Mouse (Mus musculus): Measurements from ENCODE around the gene Arid5b.

The Arid5b gene

DNA sequence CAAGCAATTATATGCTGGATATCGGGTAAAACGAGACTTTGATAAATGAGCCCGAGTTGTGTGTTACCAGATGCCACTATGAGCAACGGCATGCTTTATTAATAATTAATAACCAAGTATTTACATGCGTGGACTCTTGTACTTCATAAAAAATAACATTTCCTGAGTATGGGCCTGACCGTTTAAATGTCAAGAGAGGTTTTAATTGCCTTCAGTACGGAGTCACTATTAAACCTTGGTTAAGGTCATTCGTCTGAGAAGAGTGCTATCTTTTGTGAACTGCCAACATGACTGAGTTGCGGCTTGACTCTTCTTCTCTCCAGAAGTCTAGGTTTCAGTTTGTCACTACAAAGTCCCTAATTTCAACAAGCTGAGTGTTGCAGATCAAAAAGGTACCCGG lies 8.8 kb downstream of the Arid5b start:
- no peak for DNase-seq (ENCODE audit: low spot score)

DNA sequence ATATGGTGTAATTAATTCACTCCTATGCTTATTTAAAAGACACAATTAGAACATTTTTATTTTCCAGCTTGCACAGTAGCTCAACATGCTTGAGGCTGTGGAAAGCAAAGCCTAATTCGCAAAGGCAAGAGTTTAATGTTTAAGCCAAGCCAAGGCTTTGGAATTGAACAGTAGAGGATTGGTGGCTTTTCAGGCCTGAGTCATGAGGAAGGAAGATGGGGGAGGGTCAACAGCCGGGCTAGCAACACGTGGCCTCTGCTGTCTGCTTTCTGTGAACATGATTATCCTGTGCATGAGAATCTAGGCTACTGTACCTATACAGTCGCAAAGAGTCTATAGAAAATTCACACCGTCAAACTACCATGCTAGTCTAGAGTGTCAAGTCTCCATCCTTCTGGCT lies 9.9 kb downstream of the Arid5b start:
- no peak for DNase-seq (ENCODE audit: low spot score)

DNA sequence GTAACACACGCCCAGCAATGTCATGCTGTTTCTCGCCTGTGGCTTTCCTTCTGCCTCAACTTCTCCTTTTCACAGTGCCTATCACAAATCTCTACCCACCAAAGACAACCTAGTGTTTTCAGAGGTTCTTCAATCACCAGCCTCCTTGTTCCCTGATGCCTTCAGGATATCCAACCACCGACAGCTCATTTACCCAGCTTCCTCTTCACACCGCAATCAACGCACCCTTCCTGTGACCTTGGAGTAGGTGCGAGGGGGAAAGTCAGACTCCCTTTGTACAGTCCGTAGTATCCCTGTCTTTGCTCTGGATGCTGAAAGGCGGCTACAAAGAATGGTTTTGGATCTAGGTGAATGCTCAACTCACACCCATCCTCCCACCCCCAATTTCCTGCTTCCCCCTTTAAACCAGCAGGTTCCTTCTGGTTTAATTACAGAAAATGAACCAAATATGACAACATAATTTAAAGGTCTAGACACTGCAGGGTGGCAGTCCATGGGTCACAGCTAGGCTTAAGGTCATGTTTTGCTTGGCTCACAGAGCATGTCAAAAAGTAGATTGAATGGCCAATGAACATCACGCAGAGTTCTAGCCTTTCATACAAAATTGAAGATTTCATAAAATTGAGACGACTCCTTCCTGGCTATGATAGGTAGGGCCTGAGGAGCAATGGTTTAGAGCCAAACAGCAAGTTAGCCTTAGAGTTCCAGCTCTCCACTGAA lies 14.4 kb downstream of the Arid5b start:
- no peak for DNase-seq (ENCODE audit: low spot score)

DNA sequence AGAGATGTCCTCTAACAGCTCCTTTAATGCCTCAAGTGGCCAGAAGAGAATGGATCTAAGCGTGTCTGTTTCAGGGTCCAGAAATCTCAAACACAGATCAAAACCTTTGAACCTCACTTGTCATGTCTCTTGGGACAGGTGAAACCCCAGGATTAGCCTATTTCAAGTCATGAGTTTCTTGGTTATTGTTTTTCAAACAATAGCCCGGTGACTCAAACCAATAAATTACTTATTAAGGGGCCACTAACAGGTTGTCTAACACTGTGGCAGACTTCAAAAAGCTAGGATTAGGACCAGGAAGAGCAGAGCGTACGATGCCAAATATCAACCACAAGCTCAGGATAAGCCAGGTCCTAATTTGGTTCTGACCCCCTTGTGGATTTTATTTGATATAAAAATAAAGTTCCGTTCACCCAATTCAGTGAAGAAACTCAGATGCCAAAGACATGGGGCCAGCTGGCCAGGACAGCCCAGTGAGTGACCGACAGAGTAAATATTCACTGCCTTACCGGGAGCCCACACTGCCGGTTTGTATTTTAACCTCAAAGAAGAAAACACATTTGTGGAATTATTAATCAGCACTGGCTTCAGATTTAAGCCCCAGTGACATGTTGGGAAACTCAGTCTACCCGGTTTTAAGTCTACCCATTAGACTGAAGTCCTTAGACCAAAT lies 15.1 kb downstream of the Arid5b start:
- no peak for DNase-seq (ENCODE audit: low spot score)

DNA sequence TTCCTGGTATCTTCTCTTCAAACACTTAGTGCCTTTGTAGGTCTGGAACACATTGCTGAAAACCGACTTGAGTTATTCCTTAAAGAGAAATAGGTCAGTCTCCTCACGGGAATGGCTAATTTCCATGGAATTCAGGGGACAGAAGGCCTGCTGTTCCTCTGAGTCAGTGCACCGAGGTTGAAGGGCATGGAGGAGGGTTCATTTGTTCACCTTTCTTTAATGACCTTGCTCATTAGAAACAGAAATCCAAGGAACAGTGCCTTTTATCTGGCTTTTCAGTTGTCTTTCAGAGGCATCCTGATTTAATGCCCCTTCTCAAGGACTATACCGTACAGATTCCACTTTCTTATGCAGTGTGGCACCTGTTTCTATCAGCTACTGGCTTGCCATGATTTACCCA lies 18.9 kb downstream of the Arid5b start:
- DNase-seq (ENCODE audit: low spot score): no peak

DNA sequence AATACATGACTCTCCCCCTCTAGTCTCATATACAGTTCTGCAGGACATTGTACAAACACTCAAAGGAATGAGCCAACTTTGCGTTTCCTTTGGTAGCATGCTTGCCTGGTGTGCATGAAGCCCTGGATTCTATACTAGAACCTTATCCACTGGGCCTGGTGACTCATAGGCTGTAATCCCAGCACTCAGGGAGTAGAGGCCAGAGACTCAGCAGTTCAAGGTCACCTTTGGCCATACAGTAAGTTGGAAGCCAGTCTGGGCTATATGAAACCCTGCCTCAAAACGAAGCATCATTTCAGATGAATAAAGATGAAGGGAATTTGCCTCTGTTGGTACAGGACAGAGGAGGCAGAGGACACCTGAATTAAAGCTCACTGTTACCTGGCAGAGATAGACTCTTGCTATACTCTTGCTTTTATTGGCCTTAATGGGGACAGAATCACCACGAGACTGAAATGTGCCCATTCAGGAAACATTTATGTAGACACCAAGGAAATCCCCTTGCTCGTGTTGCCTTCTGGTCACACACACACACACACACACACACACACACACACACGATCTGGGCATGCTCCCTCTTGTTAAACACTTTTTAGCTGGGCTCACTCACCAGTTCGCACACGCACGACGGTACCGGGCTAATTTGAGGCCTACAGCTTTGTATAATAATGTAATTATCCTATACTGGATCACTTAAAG lies 21.0 kb downstream of the Arid5b start:
- DNase-seq (ENCODE audit: low spot score): no peak

DNA sequence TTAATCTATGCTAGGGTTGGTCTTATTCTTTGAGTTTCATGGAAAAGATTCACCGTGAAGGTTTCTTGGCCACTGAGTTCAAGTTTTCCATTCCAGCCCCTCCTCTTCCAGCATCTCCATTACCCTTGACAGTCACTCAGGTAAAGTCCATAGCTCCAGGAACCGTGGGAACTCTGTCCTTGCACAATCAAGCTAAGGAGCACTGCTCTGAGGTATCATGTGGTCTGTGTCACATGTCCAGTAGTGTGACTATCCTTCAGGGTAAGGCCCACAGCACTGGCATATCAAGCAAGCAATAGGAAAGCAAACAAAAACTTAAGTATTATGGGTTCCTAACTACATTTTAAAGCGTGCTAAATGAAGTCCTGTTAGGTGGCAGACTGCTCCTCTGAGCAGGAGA lies 22.4 kb downstream of the Arid5b start:
- no peak for DNase-seq (ENCODE audit: low spot score)

DNA sequence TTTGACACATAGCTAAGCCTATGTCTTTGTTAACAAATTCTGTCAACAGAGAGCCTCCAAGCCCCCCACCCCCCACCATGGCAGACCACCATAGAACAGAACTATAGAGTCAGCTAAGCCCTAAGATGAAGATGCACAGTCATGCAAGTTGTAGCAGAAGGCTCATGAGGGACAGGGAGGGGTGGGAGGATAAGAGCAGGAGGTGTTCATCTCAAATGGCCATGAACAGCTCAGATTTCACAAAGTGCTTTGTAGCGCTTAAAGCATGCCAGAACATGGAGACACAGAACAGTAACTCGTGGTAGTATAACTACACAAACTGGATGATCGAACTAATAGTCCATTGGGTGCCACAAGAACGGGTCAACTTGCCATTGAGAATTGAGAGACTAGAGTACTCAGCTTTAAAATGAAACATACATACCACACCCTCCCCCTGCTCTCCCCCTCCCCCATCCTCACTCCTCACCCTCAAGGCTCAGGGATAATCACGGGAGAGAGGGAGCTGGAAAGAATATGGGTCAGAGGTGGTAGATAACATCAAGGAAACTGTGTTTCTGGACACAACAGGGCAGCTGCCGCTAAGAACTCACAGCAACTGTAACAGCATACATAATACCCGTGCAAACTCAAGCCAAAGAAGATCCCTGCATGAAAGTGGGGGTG lies 25.0 kb downstream of the Arid5b start:
- no peak for DNase-seq (ENCODE audit: low spot score)

DNA sequence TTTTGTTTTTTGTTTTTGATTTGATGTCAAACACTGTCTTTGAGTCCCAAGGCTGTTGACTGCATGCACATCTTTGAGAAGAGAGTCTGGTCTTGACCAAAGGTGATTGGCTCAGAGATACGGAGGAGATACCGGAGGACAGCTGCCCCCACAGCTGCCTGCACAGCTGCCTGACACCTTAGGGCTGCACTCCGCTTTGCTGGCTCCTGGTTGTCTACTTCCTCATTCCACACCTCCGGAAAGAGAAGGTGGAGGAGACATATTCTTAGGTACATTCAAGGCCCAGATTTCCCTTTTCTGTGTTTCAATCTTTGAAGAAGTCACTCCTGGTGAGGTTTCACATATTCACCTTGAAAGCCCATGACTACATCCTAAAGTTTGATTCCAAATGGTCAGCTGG lies 25.9 kb downstream of the Arid5b start:
- no peak for DNase-seq (ENCODE audit: low spot score)

DNA sequence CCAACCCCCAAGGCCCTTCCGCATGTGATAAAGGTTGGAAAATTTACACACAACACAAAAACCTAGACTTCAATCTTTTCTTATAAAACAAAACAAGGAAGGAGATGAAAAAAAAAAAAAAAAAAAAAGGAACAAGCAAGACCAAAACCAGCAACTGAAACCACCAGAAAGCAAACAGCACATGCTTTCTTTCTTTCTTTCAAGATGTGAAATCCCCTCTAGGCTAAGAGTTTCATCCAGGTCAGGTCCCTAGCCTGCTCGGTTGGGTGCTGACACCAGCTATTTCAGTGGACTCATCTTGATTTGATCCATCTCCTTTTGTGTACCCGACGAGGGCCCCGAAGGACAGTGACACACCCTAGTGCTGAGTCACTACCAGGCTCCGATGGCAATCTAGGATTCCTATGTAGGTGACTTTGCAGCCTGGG lies 29.2 kb downstream of the Arid5b start:
- no peak for DNase-seq (ENCODE audit: low spot score)

DNA sequence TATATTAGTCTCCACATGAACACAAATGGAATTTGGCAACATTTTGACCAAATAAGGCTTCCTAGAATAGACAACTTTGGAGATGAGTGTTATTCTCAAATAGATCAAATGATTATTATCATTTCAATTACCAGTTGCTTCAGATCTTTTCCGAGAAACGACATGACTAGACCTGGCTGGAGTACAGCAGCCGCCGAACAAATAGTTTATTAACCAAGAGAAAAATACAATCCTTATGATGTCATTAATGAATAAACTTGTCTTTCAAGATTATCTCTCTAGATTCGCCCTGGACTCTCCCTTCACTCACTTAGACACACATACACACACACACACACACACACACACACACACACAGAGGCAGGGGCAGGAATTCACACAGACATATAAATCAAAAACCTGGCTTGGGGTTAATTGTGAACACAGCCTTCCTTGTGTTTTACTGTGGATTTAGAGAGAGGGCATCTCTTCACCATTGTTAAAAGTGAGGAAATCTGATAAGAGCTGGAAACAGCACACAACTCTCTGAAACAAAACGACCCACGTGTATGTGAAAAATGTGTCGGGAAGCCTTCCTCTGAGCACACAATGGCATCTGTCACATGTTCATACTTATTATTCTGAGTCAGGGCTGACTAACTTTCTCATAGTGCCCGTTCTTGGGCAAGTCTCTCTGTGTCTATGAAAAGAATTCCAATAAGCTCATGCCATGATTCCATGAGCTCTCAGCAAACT lies 30.1 kb downstream of the Arid5b start:
- no peak for DNase-seq (ENCODE audit: low spot score)

DNA sequence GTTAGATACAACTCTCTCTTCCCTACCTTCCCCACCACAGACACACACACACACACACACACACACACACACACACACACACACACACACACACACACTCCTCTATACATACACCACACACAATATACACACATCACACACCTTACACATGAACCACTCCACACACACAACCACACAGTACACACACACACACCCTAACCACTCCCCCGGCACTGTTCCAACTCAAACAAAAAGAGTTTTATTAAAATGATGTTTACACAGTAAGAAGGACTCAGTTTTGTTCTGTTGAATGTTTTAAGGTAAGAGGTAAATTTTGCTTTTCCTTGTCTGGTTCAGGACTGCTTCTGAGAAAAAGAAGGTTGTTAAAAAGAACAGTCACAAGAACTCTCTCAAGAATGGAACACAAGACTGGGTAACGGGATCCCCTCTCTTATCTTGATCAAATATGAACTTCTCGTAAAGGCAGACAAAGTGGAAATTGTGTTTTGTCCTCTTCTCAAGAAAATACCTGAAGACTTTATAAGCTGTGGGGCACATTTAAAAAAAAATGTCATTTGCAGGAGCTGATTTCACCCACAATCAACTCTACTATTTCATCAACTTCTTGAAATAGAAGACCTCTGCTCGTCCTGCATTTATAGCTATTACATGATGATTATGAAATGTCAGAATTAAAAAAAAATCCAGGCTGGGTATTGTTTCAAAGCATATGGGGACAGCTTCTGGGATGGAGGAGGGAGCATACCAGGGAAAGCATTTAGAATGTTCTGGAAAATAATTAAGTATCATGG lies 30.9 kb downstream of the Arid5b start:
- DNase-seq (ENCODE audit: low spot score): no peak

DNA sequence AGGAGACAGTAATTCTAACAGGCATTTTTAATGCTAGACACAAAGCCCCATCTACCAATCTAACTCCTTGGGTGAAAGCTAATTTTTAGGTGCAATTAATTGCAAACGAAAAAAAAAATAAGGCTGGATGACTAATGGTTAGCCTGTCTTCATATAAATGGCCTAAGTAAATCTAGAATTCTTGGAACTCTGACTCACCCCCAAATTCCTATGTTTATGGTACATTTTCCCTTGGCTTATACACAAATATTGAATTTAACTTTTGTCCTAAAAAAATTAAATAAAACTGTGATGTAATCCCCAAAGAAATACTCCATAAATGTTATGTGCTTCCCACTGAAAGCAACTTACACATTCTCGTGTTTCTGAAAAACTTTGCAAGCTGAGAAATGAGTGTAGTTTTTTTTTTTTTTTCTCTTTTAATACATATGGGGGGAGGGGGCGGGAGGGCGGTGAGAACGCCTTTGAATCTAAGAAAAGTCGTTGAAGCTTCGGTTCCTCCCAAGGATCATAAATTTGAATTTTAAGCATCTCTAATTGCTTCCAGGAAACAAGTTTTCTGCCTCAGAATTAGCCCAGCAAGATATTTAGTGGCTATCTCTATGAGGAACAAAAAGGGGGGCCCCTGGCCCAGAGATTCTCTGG lies 31.8 kb downstream of the Arid5b start:
- DNase-seq (ENCODE audit: low spot score): no peak

DNA sequence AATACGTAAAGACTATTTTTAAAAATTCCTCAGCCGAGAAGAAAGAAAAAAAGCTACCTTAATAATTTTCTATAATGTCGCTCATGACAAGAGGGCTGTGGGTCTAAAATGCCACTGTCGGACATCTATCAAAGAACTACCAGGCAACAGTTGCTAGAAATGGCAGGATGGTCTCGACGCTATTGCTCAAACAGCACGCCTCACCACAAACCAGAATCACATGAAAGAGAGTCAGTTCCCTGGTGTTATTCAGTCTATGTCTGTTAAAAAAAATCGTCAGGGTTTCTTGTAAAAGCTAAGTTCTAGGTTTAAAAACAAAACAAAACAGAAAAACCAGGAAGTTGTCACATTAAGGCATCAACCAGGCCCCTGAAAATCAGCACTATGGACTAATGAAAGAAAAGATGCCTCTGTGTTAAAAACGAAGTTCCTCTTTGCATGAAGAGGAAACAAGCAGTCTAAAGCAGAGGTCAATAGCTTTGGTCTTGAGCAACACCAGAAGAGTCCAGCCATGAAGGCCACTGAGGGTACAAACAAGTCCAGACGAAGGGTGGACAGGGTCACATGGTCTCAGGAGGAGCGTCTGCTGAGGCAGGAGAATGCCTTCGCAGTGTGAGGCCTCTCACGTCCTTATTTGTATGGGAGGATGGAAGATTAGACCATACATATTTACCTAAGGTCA lies 37.6 kb downstream of the Arid5b start:
- DNase-seq (ENCODE audit: low spot score): no peak

DNA sequence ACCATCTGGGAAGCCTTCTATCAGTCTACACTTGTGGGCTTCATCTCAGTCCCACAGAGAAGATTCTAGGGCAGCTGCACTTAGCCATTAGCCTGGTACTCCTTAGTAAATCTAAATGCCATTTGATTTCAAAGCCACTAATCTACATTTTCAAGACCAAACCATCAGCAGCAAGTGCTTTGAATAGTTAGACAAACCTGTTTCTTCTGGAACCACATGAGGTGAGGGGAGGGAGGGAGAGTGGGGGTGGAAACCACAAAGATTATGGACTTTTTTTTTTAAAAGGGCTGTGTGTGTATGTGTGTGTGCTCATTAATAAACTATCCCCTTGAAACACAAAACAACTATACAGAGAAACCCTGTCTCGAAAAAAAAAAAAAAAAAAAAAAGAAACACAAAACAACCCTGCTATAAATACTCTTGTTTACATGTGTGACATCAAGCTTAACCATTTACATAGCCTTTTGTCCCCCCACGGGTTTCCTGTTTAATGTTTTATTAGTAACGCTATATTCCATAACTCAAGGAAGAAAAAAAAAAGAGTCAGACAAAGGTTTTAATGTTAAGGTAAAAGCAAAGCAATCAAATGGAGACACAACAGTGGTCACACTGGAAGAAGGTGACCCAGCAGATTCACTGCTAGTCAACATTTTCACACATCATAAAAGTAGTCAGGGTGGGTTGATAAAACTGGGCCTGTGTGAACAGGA lies 38.3 kb downstream of the Arid5b start:
- DNase-seq (ENCODE audit: low spot score): no peak

DNA sequence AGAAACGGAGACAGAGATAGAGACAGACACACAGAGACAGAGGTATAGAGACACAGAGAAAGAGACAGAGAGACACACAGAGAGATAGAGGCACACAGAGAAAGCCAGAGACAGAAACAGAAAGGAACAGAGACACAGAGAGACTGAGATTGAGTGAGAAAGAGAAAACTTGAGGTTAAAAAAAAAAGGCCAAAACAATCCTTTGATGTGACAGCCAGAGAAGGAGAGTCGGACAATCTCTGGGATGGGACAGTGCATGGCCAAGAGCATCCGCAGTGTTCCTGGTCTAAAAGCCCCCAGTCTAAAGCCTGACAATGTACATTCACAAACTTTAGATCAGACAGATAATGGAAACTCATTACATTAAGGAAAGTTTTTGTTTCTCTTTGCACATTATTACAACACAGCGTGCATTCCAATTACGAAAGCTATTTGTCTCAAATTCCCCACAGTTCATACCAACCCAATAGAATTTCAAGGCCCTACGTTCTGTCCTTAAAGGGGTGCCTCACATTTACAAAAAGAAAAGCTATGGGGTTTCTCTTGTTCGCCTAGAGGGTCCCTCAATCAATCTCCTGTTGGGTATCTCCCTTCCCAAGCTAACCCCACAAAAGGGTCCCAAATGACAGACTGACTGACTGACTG lies 39.0 kb downstream of the Arid5b start:
- no peak for DNase-seq (ENCODE audit: low spot score)

DNA sequence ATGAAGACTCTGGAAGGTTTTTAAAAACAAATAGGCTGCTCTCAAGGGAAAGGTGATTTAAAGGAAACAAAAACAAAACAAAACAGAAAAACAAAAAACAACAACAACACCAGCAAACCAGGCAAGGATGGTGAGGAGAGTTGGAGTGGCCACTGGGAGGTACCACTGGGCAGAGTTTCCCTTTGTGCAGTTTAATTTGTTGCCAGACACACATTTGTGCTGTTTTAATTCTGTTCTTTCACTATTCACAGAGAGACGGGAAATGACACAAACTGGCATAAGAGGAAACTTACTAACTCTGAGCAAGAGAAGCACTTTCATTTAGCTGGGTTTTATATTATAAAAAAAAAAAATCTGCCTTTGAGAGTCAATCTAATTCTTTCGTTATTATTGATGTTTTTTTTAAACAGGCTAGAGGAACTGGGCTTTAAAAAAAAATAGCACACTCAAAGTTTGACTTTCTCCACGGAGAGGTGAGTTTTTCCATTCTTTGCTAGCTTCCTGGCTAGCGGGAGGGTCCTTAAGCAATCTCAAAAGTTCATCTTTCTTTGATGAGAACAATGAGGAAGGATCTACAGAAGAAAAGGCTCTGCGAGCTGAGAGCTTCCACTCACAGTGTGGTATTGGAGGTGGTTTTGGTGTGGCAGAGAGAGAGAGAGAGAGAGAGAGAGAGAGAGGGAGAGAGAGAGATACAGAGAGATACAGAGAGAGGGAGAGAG lies 39.7 kb downstream of the Arid5b start:
- no peak for DNase-seq (ENCODE audit: low spot score)

DNA sequence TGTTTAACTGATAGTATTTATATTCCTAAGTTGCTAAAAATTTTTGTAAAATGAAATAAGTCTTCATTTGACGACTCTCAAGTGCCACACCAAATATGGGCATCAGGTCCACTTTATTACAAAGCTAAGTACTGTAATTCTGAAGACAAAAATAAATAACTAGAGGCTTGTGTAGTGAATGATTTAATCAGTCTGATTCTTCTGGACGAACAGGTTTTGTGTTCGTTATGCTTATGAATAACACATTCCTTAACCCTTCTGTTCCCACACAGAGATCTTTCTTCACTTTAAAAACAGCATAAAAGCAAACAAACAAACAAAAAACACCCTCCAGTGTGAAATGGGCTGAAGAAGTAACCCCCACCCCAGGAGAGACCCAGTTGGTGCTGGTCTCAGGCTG lies 40.4 kb downstream of the Arid5b start:
- no peak for DNase-seq (ENCODE audit: low spot score)

Measured in embryo, embryonic 10.5 days (tissue).